In the genomic region with DNA sequence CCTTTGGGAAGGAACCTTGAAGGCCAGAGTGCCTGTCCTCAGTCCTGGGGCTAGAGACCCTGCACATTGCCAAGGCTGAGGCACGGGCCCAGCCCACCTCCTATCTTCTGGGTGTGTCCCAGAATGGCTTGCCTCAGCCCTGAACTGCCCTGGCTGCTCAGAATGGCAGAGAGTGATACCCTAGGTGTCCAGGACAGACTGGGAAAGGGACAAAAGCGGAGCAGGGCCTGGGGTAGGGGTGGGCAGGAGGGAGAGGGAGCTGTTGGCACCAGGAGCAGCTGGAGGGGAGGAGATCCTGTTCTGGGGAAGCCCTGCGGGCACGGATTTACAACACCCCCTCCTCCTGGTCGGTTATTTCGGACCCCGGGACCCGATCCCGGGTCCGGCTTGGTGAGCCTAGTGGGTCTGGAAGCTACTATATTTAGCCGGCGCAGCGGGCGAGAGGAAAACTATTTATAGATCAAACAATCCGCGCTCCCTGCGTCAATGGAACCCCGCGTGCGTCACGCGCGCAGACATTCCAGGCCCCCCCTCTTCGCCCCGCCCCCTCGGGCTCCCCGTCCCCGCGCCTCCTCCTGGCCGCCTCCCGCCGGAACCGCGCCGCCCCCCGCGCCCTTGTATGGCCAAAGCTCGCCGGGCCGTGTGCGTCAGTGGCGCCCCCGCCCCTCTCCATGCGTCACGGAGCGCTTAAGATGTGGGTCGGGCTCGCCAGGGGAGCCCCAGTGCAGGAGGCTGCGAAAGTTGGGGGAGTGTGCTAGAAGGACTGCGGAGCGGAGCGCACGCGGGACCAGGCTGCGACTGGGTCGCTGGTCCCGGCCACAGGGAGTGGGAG, we compare ENCODE assay signal across 8 mouse cellular contexts. TPM values are rescaled to one million over a fixed set of nuclear protein-coding genes. Genes with fewer than 3 reads are reported as not detected.
A peak's percentile ranks its signal among the peaks of the same experiment; 100 is the strongest.
DNase-seq lines count a peak whose midpoint lies in the region; ATAC-seq and TF ChIP-seq lines count a peak whose summit lies in the region.

No protein-coding gene starts in this region.

- no peaks in the 10 kb centered on the region for H3K9me3 ChIP-seq in forebrain, embryonic 16.5 days (ENCODE audit: control insufficient read depth, low read length)
- no peaks in the 10 kb centered on the region for H3K9me3 ChIP-seq in lung, embryonic 14.5 days (ENCODE audit: low read depth, low read length)

- intact Hi-C loops in heart, postnatal 36 days (cut with DNase I) = loop anchor here (1.0 kb wide), 1 partner anchor 20 kb away; no protein-coding TSS in a partner anchor

- peak; percentile 98 for DNase-seq in CD4-positive helper T cell, adult 2 months (ENCODE audit: low read depth, low spot score)
- DNase-seq in heart, postnatal 36 days = peak; percentile 96 to 97
- peak; percentile 88 to 89 for DNase-seq in layer of hippocampus, adult 8-10 months (ENCODE audit: low spot score in 2 of 2)
- peak; percentile 97 for DNase-seq in lung, embryonic 14.5 days
- DNase-seq in testis, postnatal 14 days (ENCODE audit: low spot score) = peak; percentile 85

- peak overlapping the region; percentile 69 for H3K4me2 ChIP-seq in forebrain, embryonic 16.5 days (ENCODE audit: low read length)
- H3K4me2 ChIP-seq in lung, embryonic 14.5 days = peak overlapping the region; percentile 73

- peaks cover 12% of the 10 kb centered on the region for H3K4me1 ChIP-seq in forebrain, embryonic 16.5 days (replicated peaks; ENCODE audit: control insufficient read depth, insufficient read depth, low read length)
- H3K4me1 ChIP-seq in lung, embryonic 14.5 days (ENCODE audit: insufficient read depth) = peaks cover 14% of the 10 kb centered on the region

- peaks cover 8% of the 10 kb centered on the region; the same call in 1 of the 2 replicates for H3K27me3 ChIP-seq in forebrain, embryonic 16.5 days (replicated peaks; ENCODE audit: control insufficient read depth, insufficient read depth, low read length)
- H3K27me3 ChIP-seq in lung, embryonic 14.5 days (ENCODE audit: insufficient read depth, low read length) = no peaks in the 10 kb centered on the region

- no peaks in the 10 kb centered on the region for H3K36me3 ChIP-seq in forebrain, embryonic 16.5 days (ENCODE audit: control insufficient read depth, insufficient read depth)
- H3K36me3 ChIP-seq in lung, embryonic 14.5 days (ENCODE audit: insufficient read depth) = peaks cover 14% of the 10 kb centered on the region

- ATAC-seq in cerebellum, adult (ENCODE audit: insufficient number of reproducible peaks, low FRiP score, low TSS enrichment) = peak; percentile 54
- ATAC-seq in forebrain, embryonic 16.5 days = peak; percentile 81
- peak; percentile 94 for ATAC-seq in lung, embryonic 14.5 days (ENCODE audit: insufficient read depth)
- ATAC-seq in neutrophil, adult 5-6 weeks (ENCODE audit: extremely low read depth, insufficient number of reproducible peaks, low FRiP score, poor library complexity, severe bottlenecking) = peak; percentile 75

- H3K4me3 ChIP-seq in forebrain, embryonic 16.5 days (replicated peaks; ENCODE audit: low read length) = peak overlapping the region; percentile 44
- H3K4me3 ChIP-seq in lung, embryonic 14.5 days (ENCODE audit: low read depth, low read length) = peak overlapping the region; percentile 46

- H3K27ac ChIP-seq in forebrain, embryonic 16.5 days (ENCODE audit: low read length) = no peak overlapping the region
- peak overlapping the region; percentile 76 for H3K27ac ChIP-seq in lung, embryonic 14.5 days (ENCODE audit: low read depth)

- TF ChIP-seq CTCF in lung, embryonic 14.5 days (IDR thresholded peaks at IDR 0.05; ENCODE audit: low read depth) = 0 out of 2 replicates have a peak, but pooled peaks have one; percentile 13

- H3K9ac ChIP-seq in forebrain, embryonic 16.5 days (replicated peaks; ENCODE audit: low read depth, low read length) = peak overlapping the region; percentile 54
- peak overlapping the region; percentile 56 for H3K9ac ChIP-seq in lung, embryonic 14.5 days

- 0% methylated on average over 51 of the region's 57 CpGs for WGBS in forebrain, embryonic 16.5 days
- under 1% methylated on average over 52 of the region's 57 CpGs for WGBS in lung, embryonic 14.5 days

RNA-seq across cellular contexts. Expression of a gene that starts 12.3 kb away (rescaled TPM):
- 4.5 TPM in 2 replicates for polyA plus RNA-seq in forebrain, embryonic 16.5 days (2015; fragmentation: Nextera tagmentation; extraction: Ambion mirVana)
- 10 to 100 TPM in 1 of 2 experiments, 1 to 10 TPM in 1; 5.2 to 98.5 TPM for total RNA-seq in heart, postnatal 36 days (2021)
- 10 to 100 TPM; 50.3 to 89.6 (median 71.5) TPM for total RNA-seq in layer of hippocampus, adult 8-10 months (2022)
- polyA plus RNA-seq in lung, embryonic 14.5 days (2014; fragmentation: Nextera tagmentation; extraction: Ambion mirVana) = 8.8 TPM in 2 replicates
- total RNA-seq in neutrophil, adult 5-6 weeks (2017) = 185 and 187 TPM in 2 replicates

RNA-seq across cellular contexts. Expression of a gene that starts 17.7 kb away (rescaled TPM):
- 87.4 and 92.4 TPM in 2 replicates for polyA plus RNA-seq in forebrain, embryonic 16.5 days (2015; fragmentation: Nextera tagmentation; extraction: Ambion mirVana)
- 10 to 100 TPM; 23.7 to 23.9 TPM for total RNA-seq in heart, postnatal 36 days (2021)
- 10 to 100 TPM; 43.4 to 48.1 (median 46.1) TPM for total RNA-seq in layer of hippocampus, adult 8-10 months (2022)
- 59.1 and 64.7 TPM in 2 replicates for polyA plus RNA-seq in lung, embryonic 14.5 days (2014; fragmentation: Nextera tagmentation; extraction: Ambion mirVana)
- 61.0 and 68.8 TPM in 2 replicates for total RNA-seq in neutrophil, adult 5-6 weeks (2017)

RNA-seq across cellular contexts. Expression of a gene that starts 26.7 kb away (rescaled TPM):
- 0.29 and 0.30 TPM in 2 replicates for polyA plus RNA-seq in forebrain, embryonic 16.5 days (2015; fragmentation: Nextera tagmentation; extraction: Ambion mirVana)
- total RNA-seq in heart, postnatal 36 days (2021) = 1 to 10 TPM in 1 of 2 experiments, under 1 TPM in 1; 0.94 to 1.4 TPM
- total RNA-seq in layer of hippocampus, adult 8-10 months (2022) = under 1 TPM in 3 of 4 experiments, not detected in 1; 0.26 to 0.55 (median 0.54) TPM
- 41.0 and 41.4 TPM in 2 replicates for polyA plus RNA-seq in lung, embryonic 14.5 days (2014; fragmentation: Nextera tagmentation; extraction: Ambion mirVana)
- 0.70 and 0.98 TPM in 2 replicates for total RNA-seq in neutrophil, adult 5-6 weeks (2017)

RNA-seq across cellular contexts. Expression of a gene that starts 42.4 kb away (rescaled TPM):
- 1.3 and 1.8 TPM in 2 replicates for polyA plus RNA-seq in forebrain, embryonic 16.5 days (2015; fragmentation: Nextera tagmentation; extraction: Ambion mirVana)
- 10 to 100 TPM; 10.7 to 12.0 TPM for total RNA-seq in heart, postnatal 36 days (2021)
- 10 to 100 TPM; 57.6 to 64.4 (median 61.9) TPM for total RNA-seq in layer of hippocampus, adult 8-10 months (2022)
- 7.8 and 10.4 TPM in 2 replicates for polyA plus RNA-seq in lung, embryonic 14.5 days (2014; fragmentation: Nextera tagmentation; extraction: Ambion mirVana)
- total RNA-seq in neutrophil, adult 5-6 weeks (2017) = 0.81 and 0.98 TPM in 2 replicates
